Mouse (Mus musculus): Measurements from ENCODE around the gene Commd1. TPM values are rescaled to one million over a fixed set of nuclear protein-coding genes. Genes with fewer than 3 reads are reported as not detected.

Gene Commd1
- polyA plus RNA-seq, 1 experiment from 2014 or later: 371 TPM

DNA sequence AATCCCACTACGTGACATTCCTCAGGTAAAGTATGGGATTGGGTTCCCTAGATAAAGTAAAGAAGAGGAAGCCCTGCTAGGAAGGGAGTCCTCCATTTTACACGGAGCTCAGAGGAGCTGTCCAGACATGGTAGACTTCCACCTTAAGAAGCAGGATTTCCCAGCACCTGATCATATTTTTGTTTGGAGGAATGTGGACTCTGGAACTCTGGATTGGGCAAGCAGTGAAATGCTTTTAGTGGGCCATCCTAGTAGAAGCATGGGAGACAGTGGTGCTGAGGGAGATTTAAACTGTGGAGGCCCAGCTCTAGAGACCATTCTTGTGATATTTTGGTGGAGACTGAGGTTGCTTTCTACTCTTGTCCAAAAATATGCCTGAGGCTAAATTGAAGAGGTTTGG lies 59.6 kb downstream of the Commd1 start:
- H3K27ac ChIP-seq (ENCODE audit: low read length): no peak overlapping the region
- H3K9me3 ChIP-seq (replicated peaks; ENCODE audit: control insufficient read depth, low read length): no peaks in the 10 kb centered on the region
- H3K27me3 ChIP-seq (ENCODE audit: control insufficient read depth, insufficient read depth, low read length): no peaks in the 10 kb centered on the region
- 75% methylated on average over 2 of the region's 2 CpGs for WGBS
- H3K4me1 ChIP-seq (ENCODE audit: control insufficient read depth, insufficient read depth, low read length): no peaks in the 10 kb centered on the region
- ATAC-seq (ENCODE audit: insufficient read depth, low FRiP score): no peak
- no peak overlapping the region for H3K9ac ChIP-seq (ENCODE audit: low read length)
- no peak overlapping the region for H3K4me3 ChIP-seq (replicated peaks; ENCODE audit: low read length)
- H3K4me2 ChIP-seq (ENCODE audit: low read depth, low read length): no peak overlapping the region
- H3K36me3 ChIP-seq (ENCODE audit: control insufficient read depth, insufficient read depth, low read length): no peaks in the 10 kb centered on the region

DNA sequence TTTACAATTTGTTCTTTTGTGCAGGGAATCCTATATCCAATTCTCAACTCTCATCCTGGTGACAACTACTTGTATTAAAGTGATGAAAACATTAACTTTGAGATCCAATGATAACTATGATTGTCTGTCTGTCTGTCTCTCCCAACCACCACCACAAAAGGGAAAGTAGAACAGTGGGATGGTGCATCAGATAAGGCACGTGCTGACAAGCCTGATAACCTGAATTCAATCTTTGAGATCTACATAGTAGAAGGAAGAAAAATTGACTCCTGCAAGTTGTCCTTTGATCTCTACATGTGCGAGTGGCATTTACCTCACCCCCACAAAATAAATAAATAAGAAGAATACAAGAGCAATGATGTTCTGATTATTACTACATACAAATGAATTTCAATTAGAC lies 62.8 kb downstream of the Commd1 start:
- no peak overlapping the region for H3K27ac ChIP-seq (ENCODE audit: low read length)
- ATAC-seq (ENCODE audit: insufficient read depth, low FRiP score): no peak
- no peaks in the 10 kb centered on the region for H3K9me3 ChIP-seq (replicated peaks; ENCODE audit: control insufficient read depth, low read length)
- 67% methylated on average over 2 of the region's 2 CpGs for WGBS
- H3K4me1 ChIP-seq (ENCODE audit: control insufficient read depth, insufficient read depth, low read length): no peaks in the 10 kb centered on the region
- H3K4me3 ChIP-seq (replicated peaks; ENCODE audit: low read length): no peak overlapping the region
- H3K36me3 ChIP-seq (ENCODE audit: control insufficient read depth, insufficient read depth, low read length): no peaks in the 10 kb centered on the region
- no peaks in the 10 kb centered on the region for H3K27me3 ChIP-seq (ENCODE audit: control insufficient read depth, insufficient read depth, low read length)
- no peak overlapping the region for H3K4me2 ChIP-seq (ENCODE audit: low read depth, low read length)
- H3K9ac ChIP-seq (ENCODE audit: low read length): no peak overlapping the region

DNA sequence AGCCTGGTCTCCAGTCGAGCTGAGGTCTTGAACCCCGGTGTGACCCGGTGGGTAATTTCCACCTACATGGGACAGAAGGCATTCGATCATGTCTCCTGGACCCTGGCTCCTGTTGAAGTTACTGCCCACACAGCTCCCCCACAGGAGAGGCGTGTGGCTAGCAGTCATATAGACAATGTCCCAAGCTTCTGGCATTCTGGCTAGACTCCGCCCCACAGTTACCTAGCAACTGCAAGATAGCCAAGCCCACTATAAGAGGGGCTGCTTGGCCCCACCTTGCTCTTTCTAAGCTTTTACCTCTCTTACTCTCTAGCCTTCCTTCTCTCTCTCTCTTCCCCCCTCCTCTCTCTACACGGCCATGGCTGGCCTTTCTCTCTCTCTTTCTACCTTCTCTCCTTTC lies 64.4 kb downstream of the Commd1 start:
- Histone ChIP-seq H3K9ac (ENCODE audit: low read length) (no peak overlapping the region), H3K27ac (ENCODE audit: low read length) (no peak overlapping the region), H3K27me3 (ENCODE audit: control insufficient read depth, insufficient read depth, low read length) (no peaks in the 10 kb centered on the region), H3K4me2 (ENCODE audit: low read depth, low read length) (no peak overlapping the region), H3K4me3 (replicated peaks; ENCODE audit: low read length) (no peak overlapping the region), H3K36me3 (ENCODE audit: control insufficient read depth, insufficient read depth, low read length) (no peaks in the 10 kb centered on the region), H3K4me1 (ENCODE audit: control insufficient read depth, insufficient read depth, low read length) (no peaks in the 10 kb centered on the region), H3K9me3 (replicated peaks; ENCODE audit: control insufficient read depth, low read length) (no peaks in the 10 kb centered on the region)
- no peak for ATAC-seq (ENCODE audit: insufficient read depth, low FRiP score)
- WGBS: 90% methylated on average over 7 of the region's 7 CpGs

DNA sequence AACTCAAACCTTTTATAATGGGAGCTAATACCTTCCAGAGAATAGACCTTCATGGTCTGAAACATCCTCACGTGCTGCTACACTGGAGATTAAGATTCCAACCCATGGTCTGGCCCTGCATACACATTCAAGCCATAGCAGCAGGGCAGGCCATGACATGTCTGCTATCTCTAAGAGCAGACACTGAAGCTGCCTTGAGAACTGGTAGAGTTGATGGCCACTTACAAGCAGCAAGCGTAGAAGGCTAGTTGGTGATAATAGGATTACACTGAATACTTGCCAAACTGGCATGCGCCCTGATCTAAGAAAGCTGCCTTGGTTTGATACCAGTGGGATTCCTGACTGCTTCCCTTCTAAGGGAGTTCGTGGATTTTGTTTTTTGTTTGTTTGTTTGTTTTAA lies 68.4 kb downstream of the Commd1 start:
- 84% methylated on average over 4 of the region's 4 CpGs for WGBS
- no peak overlapping the region for H3K4me3 ChIP-seq (replicated peaks; ENCODE audit: low read length)
- no peak overlapping the region for H3K9ac ChIP-seq (ENCODE audit: low read length)
- H3K27me3 ChIP-seq (ENCODE audit: control insufficient read depth, insufficient read depth, low read length): no peaks in the 10 kb centered on the region
- no peaks in the 10 kb centered on the region for H3K9me3 ChIP-seq (replicated peaks; ENCODE audit: control insufficient read depth, low read length)
- ATAC-seq (ENCODE audit: insufficient read depth, low FRiP score): no peak
- no peaks in the 10 kb centered on the region for H3K4me1 ChIP-seq (ENCODE audit: control insufficient read depth, insufficient read depth, low read length)
- H3K36me3 ChIP-seq (ENCODE audit: control insufficient read depth, insufficient read depth, low read length): no peaks in the 10 kb centered on the region
- H3K4me2 ChIP-seq (ENCODE audit: low read depth, low read length): no peak overlapping the region
- no peak overlapping the region for H3K27ac ChIP-seq (ENCODE audit: low read length)

DNA sequence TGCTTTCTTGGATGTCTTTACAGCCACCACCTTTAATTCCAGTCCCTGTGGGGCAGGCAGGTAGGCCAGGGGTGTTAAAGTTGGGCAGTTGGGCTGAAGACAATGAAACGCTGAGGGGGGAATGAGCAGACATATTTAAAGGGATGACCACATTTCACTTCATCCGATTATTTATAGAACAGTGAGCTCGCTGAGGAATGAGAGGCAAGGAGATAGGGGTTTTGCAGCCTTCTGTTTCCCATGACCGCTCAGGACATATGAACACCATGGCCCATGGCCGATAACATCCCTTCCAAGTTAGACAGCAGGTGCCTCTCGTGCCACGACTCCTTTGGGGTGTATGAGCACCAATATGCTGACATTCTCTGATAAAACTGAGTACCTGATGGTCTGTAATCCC lies 70.4 kb downstream of the Commd1 start:
- Histone ChIP-seq H3K9ac (ENCODE audit: low read length) (no peak overlapping the region), H3K36me3 (ENCODE audit: control insufficient read depth, insufficient read depth, low read length) (no peaks in the 10 kb centered on the region), H3K4me2 (ENCODE audit: low read depth, low read length) (no peak overlapping the region), H3K4me1 (ENCODE audit: control insufficient read depth, insufficient read depth, low read length) (no peaks in the 10 kb centered on the region), H3K4me3 (replicated peaks; ENCODE audit: low read length) (no peak overlapping the region), H3K9me3 (replicated peaks; ENCODE audit: control insufficient read depth, low read length) (no peaks in the 10 kb centered on the region), H3K27me3 (ENCODE audit: control insufficient read depth, insufficient read depth, low read length) (no peaks in the 10 kb centered on the region), H3K27ac (ENCODE audit: low read length) (no peak overlapping the region)
- WGBS: 90% methylated on average over 7 of the region's 7 CpGs
- ATAC-seq (ENCODE audit: insufficient read depth, low FRiP score): no peak

DNA sequence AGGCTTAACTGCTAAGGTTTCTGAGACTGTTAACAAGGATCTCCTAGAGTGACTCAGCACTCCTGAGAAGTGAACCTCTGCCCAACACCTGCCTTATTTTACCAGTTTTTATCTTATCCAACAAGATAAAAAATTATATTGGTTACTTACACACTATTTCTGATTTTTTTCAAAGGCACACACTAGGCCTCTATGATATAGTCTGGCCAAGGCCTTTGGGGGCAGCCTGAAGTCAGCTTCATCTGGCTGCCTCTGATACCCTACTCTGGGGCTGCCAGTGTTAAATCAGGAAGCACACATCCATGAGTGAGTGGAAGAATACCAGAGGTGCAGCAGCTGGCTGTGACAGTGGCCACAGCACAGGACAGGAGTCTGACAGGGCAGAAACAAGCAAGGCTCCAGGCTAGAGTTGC lies 75.7 kb downstream of the Commd1 start:
- Histone ChIP-seq H3K36me3 (ENCODE audit: control insufficient read depth, insufficient read depth, low read length) (no peaks in the 10 kb centered on the region), H3K27me3 (ENCODE audit: control insufficient read depth, insufficient read depth, low read length) (no peaks in the 10 kb centered on the region), H3K4me2 (ENCODE audit: low read depth, low read length) (no peak overlapping the region), H3K9me3 (replicated peaks; ENCODE audit: control insufficient read depth, low read length) (no peaks in the 10 kb centered on the region), H3K27ac (ENCODE audit: low read length) (no peak overlapping the region), H3K4me3 (replicated peaks; ENCODE audit: low read length) (no peak overlapping the region), H3K9ac (ENCODE audit: low read length) (no peak overlapping the region), H3K4me1 (ENCODE audit: control insufficient read depth, insufficient read depth, low read length) (no peaks in the 10 kb centered on the region)
- ATAC-seq (ENCODE audit: insufficient read depth, low FRiP score): no peak

DNA sequence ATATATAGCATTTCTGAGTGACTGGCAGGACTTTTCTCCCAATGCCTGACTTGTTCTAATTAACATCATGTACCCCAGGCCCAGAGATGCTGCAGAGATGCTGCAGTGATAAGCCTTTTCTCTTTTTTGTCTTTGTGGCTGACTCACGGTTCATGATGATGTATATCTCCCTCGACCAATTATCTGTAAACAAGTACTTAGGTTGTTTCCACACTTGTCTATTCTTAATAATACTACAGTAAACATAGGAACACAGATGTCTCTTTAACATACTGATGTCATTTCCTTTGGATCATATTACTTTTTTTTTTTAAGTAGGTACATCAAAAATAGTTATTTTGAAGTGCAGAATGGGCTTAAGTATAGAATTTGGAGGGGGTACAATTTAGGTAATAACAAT lies 79.3 kb downstream of the Commd1 start:
- no peak overlapping the region for H3K9ac ChIP-seq (ENCODE audit: low read length)
- no peaks in the 10 kb centered on the region for H3K36me3 ChIP-seq (ENCODE audit: control insufficient read depth, insufficient read depth, low read length)
- H3K4me3 ChIP-seq (replicated peaks; ENCODE audit: low read length): no peak overlapping the region
- 57% methylated on average over 2 of the region's 2 CpGs for WGBS
- no peak overlapping the region for H3K4me2 ChIP-seq (ENCODE audit: low read depth, low read length)
- H3K27me3 ChIP-seq (ENCODE audit: control insufficient read depth, insufficient read depth, low read length): no peaks in the 10 kb centered on the region
- H3K27ac ChIP-seq (ENCODE audit: low read length): no peak overlapping the region
- H3K4me1 ChIP-seq (ENCODE audit: control insufficient read depth, insufficient read depth, low read length): no peaks in the 10 kb centered on the region
- ATAC-seq (ENCODE audit: insufficient read depth, low FRiP score): no peak
- H3K9me3 ChIP-seq (replicated peaks; ENCODE audit: control insufficient read depth, low read length): no peaks in the 10 kb centered on the region

DNA sequence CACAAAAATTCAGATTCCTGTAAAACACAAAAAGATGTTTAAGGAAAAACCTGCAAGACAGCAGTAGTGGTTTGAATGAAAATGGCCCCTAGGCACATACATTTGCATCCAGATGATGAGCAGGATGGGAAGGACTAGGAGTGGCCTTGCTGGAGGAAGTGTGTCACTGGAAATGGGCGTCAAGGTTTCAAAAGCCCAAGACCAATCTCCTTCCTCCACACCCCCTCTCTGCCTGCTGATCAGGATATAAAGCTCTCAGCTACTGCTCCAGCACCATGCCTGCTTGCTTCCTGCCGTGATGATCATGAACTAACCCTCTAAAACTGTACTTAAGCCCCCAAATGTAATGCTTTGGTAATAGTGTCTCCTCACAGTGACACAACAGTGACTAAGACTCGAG lies 82.1 kb downstream of the Commd1 start:
- Histone ChIP-seq H3K9ac (ENCODE audit: low read length) (no peak overlapping the region), H3K4me2 (ENCODE audit: low read depth, low read length) (no peak overlapping the region), H3K9me3 (replicated peaks; ENCODE audit: control insufficient read depth, low read length) (no peaks in the 10 kb centered on the region), H3K4me3 (replicated peaks; ENCODE audit: low read length) (no peak overlapping the region), H3K27me3 (ENCODE audit: control insufficient read depth, insufficient read depth, low read length) (no peaks in the 10 kb centered on the region), H3K36me3 (ENCODE audit: control insufficient read depth, insufficient read depth, low read length) (no peaks in the 10 kb centered on the region), H3K27ac (ENCODE audit: low read length) (no peak overlapping the region), H3K4me1 (ENCODE audit: control insufficient read depth, insufficient read depth, low read length) (no peaks in the 10 kb centered on the region)
- ATAC-seq (ENCODE audit: insufficient read depth, low FRiP score): no peak
- WGBS: 84% methylated on average over 3 of the region's 3 CpGs

DNA sequence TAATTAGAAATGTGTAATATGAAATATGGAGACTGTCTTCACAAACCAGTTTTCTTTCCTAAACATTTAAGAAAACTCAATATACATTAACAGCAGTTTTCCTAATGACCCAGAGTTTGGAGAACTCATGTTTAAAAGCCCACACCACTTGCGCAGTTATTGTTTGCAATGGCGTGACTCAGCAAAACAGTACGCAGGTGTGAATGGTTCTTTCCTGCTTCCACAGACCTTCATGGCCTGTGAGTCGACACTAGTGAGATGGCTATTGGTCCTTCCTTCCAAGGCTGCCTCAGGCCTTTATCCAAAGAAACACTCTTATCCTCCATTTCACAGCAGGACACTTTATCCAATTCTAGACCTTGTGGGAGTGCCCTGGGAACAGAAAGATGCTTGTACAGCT lies 84.5 kb downstream of the Commd1 start:
- Histone ChIP-seq H3K4me1 (ENCODE audit: control insufficient read depth, insufficient read depth, low read length) (no peaks in the 10 kb centered on the region), H3K4me3 (replicated peaks; ENCODE audit: low read length) (no peak overlapping the region), H3K36me3 (ENCODE audit: control insufficient read depth, insufficient read depth, low read length) (no peaks in the 10 kb centered on the region), H3K27me3 (ENCODE audit: control insufficient read depth, insufficient read depth, low read length) (no peaks in the 10 kb centered on the region), H3K27ac (ENCODE audit: low read length) (no peak overlapping the region), H3K9me3 (replicated peaks; ENCODE audit: control insufficient read depth, low read length) (no peaks in the 10 kb centered on the region), H3K9ac (ENCODE audit: low read length) (no peak overlapping the region), H3K4me2 (ENCODE audit: low read depth, low read length) (no peak overlapping the region)
- WGBS: 84% methylated on average over 4 of the region's 4 CpGs
- no peak for ATAC-seq (ENCODE audit: insufficient read depth, low FRiP score)

DNA sequence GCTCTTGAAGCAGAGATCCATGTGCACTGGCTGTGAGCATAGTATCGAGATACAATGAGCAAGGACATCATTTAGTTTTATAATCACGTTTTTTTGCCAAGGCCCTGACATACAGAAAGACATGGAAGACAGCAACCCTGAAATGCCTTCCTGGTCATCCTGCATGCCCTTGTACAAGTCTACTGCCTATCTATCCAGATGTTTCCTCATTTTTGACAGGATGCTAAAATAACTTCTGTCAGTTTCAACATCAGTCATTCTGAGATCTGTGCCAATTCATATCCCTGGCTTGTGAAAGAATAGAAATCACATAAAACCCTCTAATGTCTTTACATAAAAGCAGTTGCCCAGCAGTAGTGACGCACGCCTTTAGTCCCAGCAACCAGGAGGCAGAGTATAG lies 85.1 kb downstream of the Commd1 start:
- Histone ChIP-seq H3K36me3 (ENCODE audit: control insufficient read depth, insufficient read depth, low read length) (no peaks in the 10 kb centered on the region), H3K27me3 (ENCODE audit: control insufficient read depth, insufficient read depth, low read length) (no peaks in the 10 kb centered on the region), H3K9ac (ENCODE audit: low read length) (no peak overlapping the region), H3K9me3 (replicated peaks; ENCODE audit: control insufficient read depth, low read length) (no peaks in the 10 kb centered on the region), H3K4me2 (ENCODE audit: low read depth, low read length) (no peak overlapping the region), H3K4me1 (ENCODE audit: control insufficient read depth, insufficient read depth, low read length) (no peaks in the 10 kb centered on the region), H3K4me3 (replicated peaks; ENCODE audit: low read length) (no peak overlapping the region), H3K27ac (ENCODE audit: low read length) (no peak overlapping the region)
- 81% methylated on average over 4 of the region's 4 CpGs for WGBS
- ATAC-seq (ENCODE audit: insufficient read depth, low FRiP score): no peak
